Mouse (Mus musculus) myocyte (in vitro differentiated cells): ENCODE data around the gene Ceacam10.

Source experiments
- CEBPB ChIP-seq: IDR thresholded peaks from 2 replicates; pipeline ENCODE4 v1.6.1; 2011; ENCODE audit warnings: mild to moderate bottlenecking, moderate library complexity; ENCODE audit not compliant: poor library complexity, insufficient read depth, severe bottlenecking
- E2F4 ChIP-seq: IDR thresholded peaks from one replicate; pipeline ENCODE4 v1.6.1; 2011; ENCODE audit warnings: mild to moderate bottlenecking, control low read depth, moderate library complexity; ENCODE audit not compliant: insufficient read depth
- MAX ChIP-seq: IDR thresholded peaks from one replicate; pipeline ENCODE4 v1.6.1; 2011; ENCODE audit warnings: low read depth, mild to moderate bottlenecking, control low read depth
- POLR2A ChIP-seq: IDR thresholded peaks from one replicate; pipeline ENCODE4 v1.6.1; 2011; ENCODE audit warnings: low read depth, mild to moderate bottlenecking, control low read depth, moderate library complexity; ENCODE audit not compliant: insufficient read length
- POLR2AphosphoS2 ChIP-seq: IDR thresholded peaks from one replicate; pipeline ENCODE4 v1.6.1; 2011; ENCODE audit warnings: low read depth, control low read depth; ENCODE audit not compliant: insufficient read length
- SRF ChIP-seq: IDR thresholded peaks from one replicate; pipeline ENCODE4 v1.6.1; 2011; ENCODE audit warnings: low read depth; ENCODE audit not compliant: control insufficient read depth, insufficient read length
- TCF12 ChIP-seq: IDR thresholded peaks from one replicate; pipeline ENCODE4 v1.6.1; 2011; ENCODE audit warnings: mild to moderate bottlenecking, control low read depth; ENCODE audit not compliant: poor library complexity, insufficient read depth, severe bottlenecking
- TCF3 ChIP-seq: IDR thresholded peaks from one replicate; pipeline ENCODE4 v1.6.1; 2011; ENCODE audit warnings: low read depth, control low read depth; ENCODE audit not compliant: insufficient read length
- USF1 ChIP-seq: IDR thresholded peaks from one replicate; pipeline ENCODE4 v1.6.1; 2011; ENCODE audit warnings: low read depth, mild to moderate bottlenecking, control low read depth, moderate library complexity

DNA sequence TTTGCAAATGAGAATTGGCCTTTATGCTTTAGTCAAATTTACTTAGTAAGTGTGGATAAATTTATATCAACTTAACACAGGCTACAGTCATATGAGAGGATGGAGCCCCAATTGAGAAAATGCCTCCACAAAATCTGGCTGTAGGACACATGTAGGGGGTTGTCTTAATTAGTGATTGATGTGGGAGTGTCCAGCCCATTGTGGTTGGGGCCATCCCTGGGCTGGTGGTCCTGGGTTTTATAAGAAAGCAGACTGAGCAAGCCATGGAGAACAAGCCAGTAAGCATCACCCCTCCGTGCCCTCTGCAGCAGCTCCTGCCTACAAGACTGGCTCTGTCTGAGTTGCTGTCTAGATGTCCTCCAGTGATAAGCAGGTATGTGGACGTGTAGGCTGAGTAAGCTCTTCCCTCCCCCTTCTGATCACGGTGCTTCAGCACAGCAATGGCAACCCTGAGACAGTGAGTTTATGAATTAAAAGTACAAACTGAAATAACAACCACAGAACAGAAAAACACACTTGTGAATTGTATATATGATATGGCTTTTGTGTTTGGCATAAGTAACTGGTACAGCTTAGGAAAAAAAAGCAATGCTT is 3.0 kb upstream of the Ceacam10 start:
- TF ChIP-seq POLR2A (no peak), USF1 (no peak), TCF12 (no peak), POLR2AphosphoS2 (no peak), MAX (no peak), TCF3 (no peak), E2F4 (no peak), CEBPB (no peak), SRF (no peak)
